Mouse (Mus musculus): ENCODE measurements at regions not wholly inside any gene's neighbourhood (a gene's known extent, or its start where the extent isn't known, plus 50 kb on each side); places are given as distances from the start of the nearest gene placed in this dataset.

DNA sequence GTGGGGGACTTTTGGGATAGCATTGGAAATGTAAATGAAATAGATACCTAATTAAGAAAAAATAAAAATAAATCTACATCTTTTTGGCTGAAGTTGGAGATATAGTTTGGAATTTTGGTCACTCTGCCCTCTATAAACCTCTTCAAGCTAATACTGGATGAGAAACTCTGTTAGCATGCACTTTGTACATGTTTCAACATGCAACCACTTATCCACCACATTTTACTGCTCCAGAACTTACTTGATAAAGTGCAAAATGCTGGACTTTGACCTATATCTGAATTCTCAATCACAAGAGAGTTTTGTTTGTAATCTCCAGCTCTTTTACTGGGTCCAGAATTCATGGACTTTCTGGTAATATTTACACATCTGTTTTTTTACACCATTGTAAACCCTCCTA is 54.7 kb upstream of the Pcdh19 start:
- TF ChIP-seq CTCF (IDR thresholded peaks at IDR 0.05; ENCODE audit: low read depth), result no peak
- no peak for TF ChIP-seq EP300 (optimal IDR thresholded peaks at IDR 0.05)
